Mouse (Mus musculus) liver, embryonic 14.5 days (tissue): ENCODE measurements around the gene Phldb3. TPM values are rescaled to one million over a fixed set of nuclear protein-coding genes. Genes with fewer than 3 reads are reported as not detected.

ENCODE experiments used
- ATAC-seq: fragments of 200-750 bp; cut with Nextera tagmentation; 2 replicates; pipeline ENCODE4 v1.8.0; 2017; ENCODE audit warnings: moderate number of reproducible peaks, mild to moderate bottlenecking, moderate library complexity; ENCODE audit not compliant: insufficient read depth
- DNase-seq, 3 experiments: peaks; one replicate each; pipeline ENCODE4 v3.0.0-alpha.2; 2012 to 2013; ENCODE audit warnings: low read depth in 3 of 3, low spot score in 3 of 3
- H3K27ac ChIP-seq: fragments of 300-500 bp; sonication (generic); 2 replicates; pipeline ENCODE4 v1.5.1; 2014; ENCODE audit warnings: moderate library complexity, mild to moderate bottlenecking, control low read depth, inconsistent platforms
- H3K27me3 ChIP-seq: fragments of 300-500 bp; sonication (generic); 2 replicates; pipeline ENCODE4 v1.6.1; 2014; ENCODE audit warnings: mild to moderate bottlenecking, low read length, moderate library complexity; ENCODE audit not compliant: control insufficient read depth, insufficient read depth
- H3K36me3 ChIP-seq: fragments of 300-500 bp; sonication (generic); replicated peaks from 2 replicates; pipeline ENCODE4 v1.6.1; 2014; ENCODE audit warnings: low read depth; ENCODE audit not compliant: control insufficient read depth, insufficient read depth
- H3K4me1 ChIP-seq, 2 experiments: fragments of 200-500 bp in 1 of 2; fragments of 300-500 bp in 1 of 2; sonication (generic) in 1 of 2; replicated peaks; 2 replicates each; pipeline ENCODE4 v1.6.1; 2012 to 2014; ENCODE audit warnings: antibody characterized with exemption in 1 of 2, inconsistent platforms in 1 of 2, low read length in 1 of 2; ENCODE audit not compliant: control insufficient read depth in 2 of 2, insufficient read depth in 2 of 2
- H3K4me2 ChIP-seq: fragments of 300-500 bp; sonication (generic); 2 replicates; pipeline ENCODE4 v1.6.1; 2014; ENCODE audit warnings: low read depth, mild to moderate bottlenecking, control low read depth, moderate library complexity
- H3K4me3 ChIP-seq, 2 experiments: fragments of 200-500 bp in 1 of 2; fragments of 300-500 bp in 1 of 2; sonication (generic) in 1 of 2; 2 replicates each; pipeline ENCODE4 v1.5.1; 2012 to 2014; ENCODE audit warnings: low read depth in 2 of 2, low read length in 2 of 2, mild to moderate bottlenecking in 2 of 2, control low read depth in 1 of 2, inconsistent platforms in 1 of 2, moderate library complexity in 1 of 2; ENCODE audit not compliant: insufficient read depth in 1 of 2
- H3K9ac ChIP-seq: fragments of 300-500 bp; sonication (generic); replicated peaks from 2 replicates; pipeline ENCODE4 v1.6.1; 2014; ENCODE audit warnings: mild to moderate bottlenecking, control low read depth, moderate library complexity
- H3K9me3 ChIP-seq: fragments of 300-500 bp; sonication (generic); 2 replicates; pipeline ENCODE4 v1.6.1; 2016; ENCODE audit warnings: low read length, mixed read lengths; ENCODE audit not compliant: control insufficient read depth
- CTCF ChIP-seq: IDR thresholded peaks from 2 replicates; pipeline ENCODE4 v1.5.1; 2016; ENCODE audit warnings: antibody characterized with exemption, low read depth, control low read depth
- EP300 ChIP-seq: IDR thresholded peaks from 2 replicates; pipeline ENCODE4 v1.6.1; 2016; ENCODE audit warnings: antibody characterized with exemption, low read depth
- WGBS: fragments of 180-500 bp; shearing (Covaris S2); extraction: QIAGEN DNeasy Blood & Tissue Kit; methylation state at CpG from one replicate; pipeline ENCODE4 v1.1.7; 2014; ENCODE audit not compliant: insufficient replicate concordance; 5-methylcytosine and 5-hydroxymethylcytosine counted together
- polyA plus RNA-seq, 2 experiments: library from polyadenylated mRNA; depleted of rRNA in 1 of 2; stranded (reverse) in 1 of 2; unstranded in 1 of 2; fragments of >200 nt; fragmentation: Nextera tagmentation in 1 of 2; extraction: Ambion mirVana in 1 of 2; gene quantifications; 2 replicates each; pipeline versions ENCODE4 v1.2.1 to v1.2.3; 2012 to 2014

Phldb3 gene
- polyA plus RNA-seq, 2 experiments, result 0.06 to 0.59 TPM

DNA sequence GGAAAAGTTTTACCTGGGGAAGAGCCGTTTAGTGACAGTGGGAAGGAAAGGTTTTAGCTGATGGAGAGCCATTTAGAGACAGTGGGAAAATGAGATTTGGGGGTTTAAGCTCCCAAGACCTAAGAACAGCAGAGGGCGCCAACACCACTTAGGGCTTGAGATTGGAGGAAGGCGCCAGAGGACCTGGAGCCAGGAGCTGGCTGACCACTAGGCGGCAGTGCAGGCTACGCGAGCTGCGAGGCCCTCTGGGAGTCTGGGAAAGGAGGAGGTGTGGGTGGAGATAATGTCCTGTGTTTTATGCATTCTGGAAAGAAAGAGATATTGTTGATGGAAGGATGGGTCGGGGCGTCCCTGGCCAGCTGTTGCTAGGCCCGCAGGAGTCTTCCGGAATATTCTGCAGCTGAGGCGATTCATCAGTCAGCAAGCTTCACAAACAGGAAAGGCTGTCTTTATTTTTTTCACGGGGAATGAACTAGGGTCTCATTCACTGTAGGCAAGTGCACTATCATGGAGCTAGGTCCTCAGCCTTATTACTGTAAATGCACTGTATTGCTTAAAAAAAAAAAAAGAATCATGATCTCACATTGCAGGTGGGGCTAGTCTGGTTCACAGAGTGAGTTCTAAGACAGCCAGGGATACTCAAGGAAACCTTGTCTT lies 9.5 kb upstream of the Phldb3 start:
- WGBS, result 2% methylated on average over 13 of the region's 13 CpGs
- peak; percentile 81 for ATAC-seq

DNA sequence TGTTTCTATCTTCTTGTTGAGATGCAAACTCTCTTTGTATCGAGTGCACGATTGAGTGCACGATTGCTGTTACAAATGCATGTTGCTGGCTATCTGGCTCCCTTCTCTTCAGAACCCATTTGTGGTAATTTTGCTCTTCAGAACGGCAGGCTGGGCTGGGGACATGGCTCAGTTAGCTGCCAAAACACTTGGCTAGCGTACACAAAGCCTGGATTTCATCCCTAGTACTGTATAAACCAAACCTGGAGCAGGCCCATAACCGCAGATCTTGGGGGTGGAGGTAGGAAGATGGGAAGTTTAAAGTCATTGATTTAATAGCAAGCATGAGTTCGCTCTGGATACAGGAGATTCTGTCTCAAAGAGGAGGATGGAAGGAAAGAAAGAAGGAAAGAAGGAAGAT lies 5.0 kb upstream of the Phldb3 start:
- TF ChIP-seq EP300 (no peak), CTCF (no peak)
- no peak for ATAC-seq
- no peaks in the 10 kb centered on the region for H3K9me3 ChIP-seq
- H3K27me3 ChIP-seq, result no peaks in the 10 kb centered on the region
- no peak overlapping the region for H3K27ac ChIP-seq
- H3K9ac ChIP-seq, result no peak overlapping the region
- 75% methylated on average over 7 of the region's 7 CpGs for WGBS
- H3K4me1 ChIP-seq, result peaks cover 3% of the 10 kb centered on the region in 2 experiments; a peak in 3 of 4 replicates
- H3K4me2 ChIP-seq, result no peak overlapping the region
- no peak for DNase-seq
- H3K36me3 ChIP-seq, result no peaks in the 10 kb centered on the region
- no peak overlapping the region for H3K4me3 ChIP-seq

More for the DNA sequence above, 9.5 kb upstream of the Phldb3 start:
- no peak overlapping the region for H3K9ac ChIP-seq
- no peaks in the 10 kb centered on the region for H3K9me3 ChIP-seq
- TF ChIP-seq CTCF (peak; percentile 100), EP300 (no peak)
- H3K36me3 ChIP-seq, result no peaks in the 10 kb centered on the region
- peak; percentile 81 to 84 (median 83) for DNase-seq
- peaks cover 0 to 2% of the 10 kb centered on the region in 2 experiments; a peak in 1 of 4 replicates for H3K4me1 ChIP-seq
- no peaks in the 10 kb centered on the region for H3K27me3 ChIP-seq
- H3K4me2 ChIP-seq, result peak overlapping the region; percentile 35
- no peak overlapping the region for H3K4me3 ChIP-seq
- no peak overlapping the region for H3K27ac ChIP-seq

DNA sequence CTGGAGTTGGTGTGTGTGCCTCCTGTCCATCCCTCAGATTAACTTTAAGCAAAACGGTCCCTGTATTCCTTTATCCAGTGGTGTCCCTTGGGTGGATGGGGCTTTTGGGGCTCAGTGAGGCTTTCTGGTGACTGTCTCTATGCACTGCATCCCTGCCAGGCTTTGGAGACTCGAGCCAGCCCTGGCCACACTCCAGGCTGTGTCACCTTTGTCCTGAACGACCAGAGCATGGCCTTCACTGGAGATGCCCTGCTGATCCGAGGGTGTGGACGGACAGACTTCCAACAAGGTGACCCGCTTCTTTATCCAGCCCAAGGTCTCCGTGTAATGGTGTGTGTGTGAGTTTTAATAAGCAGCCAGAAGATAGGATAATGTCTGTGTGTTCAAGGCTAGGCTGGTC lies 4.5 kb upstream of the Phldb3 start:
- TF ChIP-seq CTCF, result no peak
- TF ChIP-seq EP300, result no peak
- 59% methylated on average over 7 of the region's 7 CpGs for WGBS
- no peak for DNase-seq

DNA sequence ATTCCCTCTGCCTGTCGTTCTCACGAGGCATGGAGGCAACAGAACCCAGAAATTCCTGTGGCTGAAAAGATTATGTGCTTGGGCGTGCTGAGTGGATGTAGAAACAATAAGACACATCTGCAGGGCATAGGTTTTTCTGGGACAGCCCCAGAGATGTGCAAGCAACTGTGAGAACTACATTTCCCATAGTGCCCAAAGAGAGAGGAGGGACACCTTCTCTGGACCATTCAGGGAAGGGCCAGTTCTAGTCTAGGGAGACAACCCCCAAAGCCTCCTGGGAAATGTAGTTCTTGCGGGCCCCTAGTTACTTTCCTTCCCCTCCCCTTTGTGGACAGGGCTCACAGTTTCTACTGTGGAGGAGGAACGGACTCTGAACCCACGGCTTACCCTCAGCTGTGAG lies 2.5 kb upstream of the Phldb3 start:
- ATAC-seq, result peak; percentile 58; the same call in 1 of the 2 replicates
- Histone ChIP-seq H3K27me3 (peaks cover 13% of the 10 kb centered on the region), H3K9ac (no peak overlapping the region), H3K27ac (no peak overlapping the region), H3K4me3 (no peak overlapping the region), H3K4me2 (no peak overlapping the region), H3K4me1 (peaks cover 3 to 6% of the 10 kb centered on the region in 2 experiments; a peak in 3 of 4 replicates), H3K9me3 (no peaks in the 10 kb centered on the region), H3K36me3 (no peaks in the 10 kb centered on the region)
- peak; percentile 49 to 63 (median 59) for DNase-seq
- TF ChIP-seq CTCF (no peak), EP300 (no peak)
- 27% methylated on average over 6 of the region's 6 CpGs for WGBS

More for the DNA sequence above, 4.5 kb upstream of the Phldb3 start:
- no peaks in the 10 kb centered on the region for H3K36me3 ChIP-seq
- no peak overlapping the region for H3K27ac ChIP-seq
- H3K4me2 ChIP-seq, result no peak overlapping the region
- H3K9ac ChIP-seq, result no peak overlapping the region
- H3K4me1 ChIP-seq, result peaks cover 3% of the 10 kb centered on the region in 2 experiments; a peak in 3 of 4 replicates
- H3K27me3 ChIP-seq, result no peaks in the 10 kb centered on the region; the same call in 1 of the 2 replicates
- H3K9me3 ChIP-seq, result no peaks in the 10 kb centered on the region
- no peak for ATAC-seq
- H3K4me3 ChIP-seq, result no peak overlapping the region

DNA sequence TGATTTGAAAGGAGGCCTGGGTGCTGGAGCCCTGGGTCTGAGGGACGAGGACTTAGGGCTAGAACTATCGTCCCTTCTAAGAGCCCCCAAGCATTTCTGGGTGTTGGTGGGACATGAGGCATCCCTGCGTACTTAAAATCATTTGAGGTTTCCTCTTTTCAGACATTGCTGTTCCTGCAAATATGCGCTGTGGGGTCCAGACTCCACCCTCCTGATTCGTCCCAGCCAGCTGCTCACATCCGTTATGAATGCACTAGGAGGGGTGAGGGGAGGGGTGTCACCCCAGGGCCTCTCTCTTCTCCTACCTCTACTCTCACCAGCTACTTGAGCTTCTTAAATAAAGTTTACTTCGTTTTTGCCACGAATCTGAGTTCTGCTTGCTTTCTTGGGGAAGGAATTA lies 2.0 kb upstream of the Phldb3 start:
- 33% methylated on average over 8 of the region's 8 CpGs for WGBS
- H3K27me3 ChIP-seq, result peaks cover 17% of the 10 kb centered on the region
- peaks cover 3 to 6% of the 10 kb centered on the region in 2 experiments; a peak in 3 of 4 replicates for H3K4me1 ChIP-seq
- H3K27ac ChIP-seq, result no peak overlapping the region
- DNase-seq (no peak), ATAC-seq (no peak)
- TF ChIP-seq CTCF (no peak), EP300 (no peak)
- H3K4me2 ChIP-seq, result no peak overlapping the region
- no peak overlapping the region for H3K4me3 ChIP-seq
- H3K9me3 ChIP-seq, result no peaks in the 10 kb centered on the region
- H3K36me3 ChIP-seq, result no peaks in the 10 kb centered on the region
- no peak overlapping the region for H3K9ac ChIP-seq
